Mouse (Mus musculus): Measurements from ENCODE around the gene Mink1.
A peak's percentile ranks its signal among the peaks of the same experiment; 100 is the strongest.

GRCm38 (mm10) chr11:70653345-70654197, 90.9 kb downstream of the Mink1 start:
- TF ChIP-seq CTCF (IDR thresholded peaks at IDR 0.05; ENCODE audit: low read depth) (no peak; the same call in 1 of the 2 replicates), EP300 (optimal IDR thresholded peaks at IDR 0.05) (peak; percentile 21)
